Mouse (Mus musculus): Measurements from ENCODE around the gene Prss46. TPM values are rescaled to one million over a fixed set of nuclear protein-coding genes. Genes with fewer than 3 reads are reported as not detected.

Gene Prss46
- polyA plus RNA-seq, 1 experiment from 2014 or later: not detected

- 59% methylated on average over 5 of the region's 5 CpGs for WGBS
- H3K27ac ChIP-seq (replicated peaks): no peak overlapping the region
- no peak overlapping the region for H3K9ac ChIP-seq
- ATAC-seq (ENCODE audit: extremely low read depth, insufficient number of reproducible peaks, low FRiP score, low TSS enrichment): no peak
- H3K4me1 ChIP-seq: peaks cover 6% of the 10 kb centered on the region; the same call in 1 of the 2 replicates
- no peaks in the 10 kb centered on the region for H3K36me3 ChIP-seq
- H3K9me3 ChIP-seq: no peaks in the 10 kb centered on the region
- H3K27me3 ChIP-seq (replicated peaks): peaks cover 10% of the 10 kb centered on the region; the same call in 1 of the 2 replicates
- H3K4me2 ChIP-seq: no peak overlapping the region
- no peak overlapping the region for H3K4me3 ChIP-seq
Measured at GRCm38 (mm10) chr9:110833021-110833420, 11.3 kb upstream of the Prss46 start.

- Histone ChIP-seq H3K36me3 (no peaks in the 10 kb centered on the region), H3K4me2 (no peak within 1 kb of the TSS), H3K27ac (replicated peaks) (no peak within 1 kb of the TSS), H3K9me3 (no peaks in the 10 kb centered on the region), H3K27me3 (replicated peaks) (0 out of 2 replicates have a peak, but pooled peaks cover 3% of the 10 kb centered on the region), H3K4me3 (no peak within 1 kb of the TSS), H3K9ac (no peak within 1 kb of the TSS), H3K4me1 (peaks cover 6% of the 10 kb centered on the region; the same call in 1 of the 2 replicates)
- no peak for ATAC-seq (ENCODE audit: extremely low read depth, insufficient number of reproducible peaks, low FRiP score, low TSS enrichment)
- 63% methylated on average over 19 of the region's 19 CpGs for WGBS
Measured at GRCm38 (mm10) chr9:110834411-110834810, 9.9 kb upstream of the Prss46 start, which contains the start of gene Prss45. Gene Prss45 (plus strand): TSS chr9:110834588.

GRCm38 (mm10) chr9:110834961-110835360 is 9.3 kb upstream of the Prss46 start:
- H3K36me3 ChIP-seq: no peaks in the 10 kb centered on the region
- H3K4me2 ChIP-seq: no peak overlapping the region
- H3K9ac ChIP-seq: no peak overlapping the region
- WGBS: 24% methylated on average over 10 of the region's 10 CpGs
- no peak for ATAC-seq (ENCODE audit: extremely low read depth, insufficient number of reproducible peaks, low FRiP score, low TSS enrichment)
- H3K9me3 ChIP-seq: no peaks in the 10 kb centered on the region
- peaks cover 6% of the 10 kb centered on the region; the same call in 1 of the 2 replicates for H3K4me1 ChIP-seq
- no peak overlapping the region for H3K4me3 ChIP-seq
- no peak overlapping the region for H3K27ac ChIP-seq (replicated peaks)
- 0 out of 2 replicates have a peak, but pooled peaks cover 3% of the 10 kb centered on the region for H3K27me3 ChIP-seq (replicated peaks)

- H3K4me2 ChIP-seq: no peak overlapping the region
- H3K9ac ChIP-seq: no peak overlapping the region
- no peak overlapping the region for H3K27ac ChIP-seq (replicated peaks)
- H3K4me3 ChIP-seq: no peak overlapping the region
- 66% methylated on average over 2 of the region's 2 CpGs for WGBS
- peaks cover 6% of the 10 kb centered on the region; the same call in 1 of the 2 replicates for H3K4me1 ChIP-seq
- H3K27me3 ChIP-seq (replicated peaks): 0 out of 2 replicates have a peak, but pooled peaks cover under 1% of the 10 kb centered on the region
- no peaks in the 10 kb centered on the region for H3K9me3 ChIP-seq
- no peak for ATAC-seq (ENCODE audit: extremely low read depth, insufficient number of reproducible peaks, low FRiP score, low TSS enrichment)
- H3K36me3 ChIP-seq: no peaks in the 10 kb centered on the region
Measured at GRCm38 (mm10) chr9:110836112-110836511, 8.2 kb upstream of the Prss46 start.

GRCm38 (mm10) chr9:110840905-110841304 is 3.4 kb upstream of the Prss46 start:
- Histone ChIP-seq H3K36me3 (no peaks in the 10 kb centered on the region), H3K4me2 (no peak overlapping the region), H3K27me3 (replicated peaks) (no peaks in the 10 kb centered on the region), H3K4me3 (no peak overlapping the region), H3K9me3 (no peaks in the 10 kb centered on the region), H3K27ac (replicated peaks) (no peak overlapping the region), H3K9ac (no peak overlapping the region), H3K4me1 (no peaks in the 10 kb centered on the region)
- WGBS: 81% methylated on average over 6 of the region's 6 CpGs
- ATAC-seq (ENCODE audit: extremely low read depth, insufficient number of reproducible peaks, low FRiP score, low TSS enrichment): no peak

- ATAC-seq (ENCODE audit: extremely low read depth, insufficient number of reproducible peaks, low FRiP score, low TSS enrichment): no peak
- no peak overlapping the region for H3K9ac ChIP-seq
- H3K27ac ChIP-seq (replicated peaks): no peak overlapping the region
- 74% methylated on average over 2 of the region's 2 CpGs for WGBS
- H3K27me3 ChIP-seq (replicated peaks): no peaks in the 10 kb centered on the region
- H3K4me3 ChIP-seq: no peak overlapping the region
- H3K4me1 ChIP-seq: no peaks in the 10 kb centered on the region
- no peaks in the 10 kb centered on the region for H3K9me3 ChIP-seq
- H3K4me2 ChIP-seq: no peak overlapping the region
- H3K36me3 ChIP-seq: no peaks in the 10 kb centered on the region
Measured at GRCm38 (mm10) chr9:110841438-110841837, 2.9 kb upstream of the Prss46 start.

GRCm38 (mm10) chr9:110849162-110849561 is 4.9 kb downstream of the Prss46 start:
- H3K36me3 ChIP-seq: no peaks in the 10 kb centered on the region
- WGBS: 57% methylated on average over 7 of the region's 7 CpGs
- no peak overlapping the region for H3K9ac ChIP-seq
- no peak overlapping the region for H3K27ac ChIP-seq (replicated peaks)
- H3K27me3 ChIP-seq (replicated peaks): no peaks in the 10 kb centered on the region
- no peak overlapping the region for H3K4me3 ChIP-seq
- H3K9me3 ChIP-seq: no peaks in the 10 kb centered on the region
- no peaks in the 10 kb centered on the region for H3K4me1 ChIP-seq
- H3K4me2 ChIP-seq: no peak overlapping the region
- ATAC-seq (ENCODE audit: extremely low read depth, insufficient number of reproducible peaks, low FRiP score, low TSS enrichment): no peak

GRCm38 (mm10) chr9:110855903-110856302 is 11.6 kb downstream of the Prss46 start:
- Histone ChIP-seq H3K4me3 (no peak overlapping the region), H3K4me1 (peaks cover 6% of the 10 kb centered on the region), H3K9me3 (no peaks in the 10 kb centered on the region), H3K27me3 (replicated peaks) (peaks cover 42% of the 10 kb centered on the region), H3K36me3 (no peaks in the 10 kb centered on the region), H3K9ac (no peak overlapping the region), H3K27ac (replicated peaks) (no peak overlapping the region), H3K4me2 (no peak overlapping the region)
- 64% methylated on average over 7 of the region's 7 CpGs for WGBS
- ATAC-seq (ENCODE audit: extremely low read depth, insufficient number of reproducible peaks, low FRiP score, low TSS enrichment): no peak

GRCm38 (mm10) chr9:110856920-110857319 is 12.6 kb downstream of the Prss46 start:
- no peak overlapping the region for H3K27ac ChIP-seq (replicated peaks)
- H3K4me3 ChIP-seq: no peak overlapping the region
- no peaks in the 10 kb centered on the region for H3K9me3 ChIP-seq
- no peaks in the 10 kb centered on the region for H3K36me3 ChIP-seq
- H3K4me2 ChIP-seq: no peak overlapping the region
- WGBS: 20% methylated on average over 4 of the region's 4 CpGs
- H3K9ac ChIP-seq: no peak overlapping the region
- peaks cover 45% of the 10 kb centered on the region for H3K27me3 ChIP-seq (replicated peaks)
- H3K4me1 ChIP-seq: peaks cover 6% of the 10 kb centered on the region
- ATAC-seq (ENCODE audit: extremely low read depth, insufficient number of reproducible peaks, low FRiP score, low TSS enrichment): no peak

- WGBS: 7% methylated on average over 50 of the region's 50 CpGs
- ATAC-seq (ENCODE audit: extremely low read depth, insufficient number of reproducible peaks, low FRiP score, low TSS enrichment): no peak
Measured at GRCm38 (mm10) chr9:110857781-110858472, 13.6 kb downstream of the Prss46 start, which contains the start of gene Prss50. Gene Prss50 (plus strand): TSS chr9:110857967.

GRCm38 (mm10) chr9:110858523-110858922 is 14.2 kb downstream of the Prss46 start:
- H3K4me2 ChIP-seq: no peak overlapping the region
- H3K36me3 ChIP-seq: no peaks in the 10 kb centered on the region
- peaks cover 45% of the 10 kb centered on the region for H3K27me3 ChIP-seq (replicated peaks)
- no peaks in the 10 kb centered on the region for H3K9me3 ChIP-seq
- H3K4me3 ChIP-seq: no peak overlapping the region
- 51% methylated on average over 5 of the region's 5 CpGs for WGBS
- no peak overlapping the region for H3K27ac ChIP-seq (replicated peaks)
- no peak overlapping the region for H3K9ac ChIP-seq
- ATAC-seq (ENCODE audit: extremely low read depth, insufficient number of reproducible peaks, low FRiP score, low TSS enrichment): no peak
- peaks cover 6% of the 10 kb centered on the region for H3K4me1 ChIP-seq

More at GRCm38 (mm10) chr9:110857781-110858472, 13.6 kb downstream of the Prss46 start, which contains the start of gene Prss50:
- H3K27ac ChIP-seq (replicated peaks): no peak within 1 kb of the TSS
- peaks cover 6% of the 10 kb centered on the region for H3K4me1 ChIP-seq
- no peaks in the 10 kb centered on the region for H3K36me3 ChIP-seq
- H3K27me3 ChIP-seq (replicated peaks): peaks cover 45% of the 10 kb centered on the region
- H3K4me2 ChIP-seq: peak within 1 kb of the TSS; percentile 67
- H3K9me3 ChIP-seq: no peaks in the 10 kb centered on the region
- H3K4me3 ChIP-seq: peak within 1 kb of the TSS; percentile 44
- peak within 1 kb of the TSS; percentile 48; the same call in 1 of the 2 replicates for H3K9ac ChIP-seq

Measured in heart, embryonic 13.5 days (tissue).